Mouse (Mus musculus) G1E-ER4 (cell line): ENCODE data around the gene Wtip. TPM values are rescaled to one million over a fixed set of nuclear protein-coding genes. Genes with fewer than 3 reads are reported as not detected.

Experiments
- GATA1 ChIP-seq: IDR thresholded peaks from one replicate; pipeline ENCODE4 v1.8.0; 2012; ENCODE audit warnings: low read length, inconsistent platforms
- polyA plus RNA-seq: library from polyadenylated mRNA; stranded (reverse); fragments of >175 nt; gene quantifications from 2 replicates; pipeline ENCODE4 v1.2.3, GENCODE M21; 2012

The Wtip gene
- polyA plus RNA-seq, 1 experiment: not detected

GRCm38 (mm10) chr7:34126291-34126690, 6.8 kb downstream of the Wtip start:
- no peak for TF ChIP-seq GATA1

GRCm38 (mm10) chr7:34125346-34125745, 7.7 kb downstream of the Wtip start:
- TF ChIP-seq GATA1: no peak

- TF ChIP-seq GATA1: no peak
Measured at GRCm38 (mm10) chr7:34122987-34123720, 9.9 kb downstream of the Wtip start.

GRCm38 (mm10) chr7:34116601-34117000, 16.5 kb downstream of the Wtip start:
- TF ChIP-seq GATA1: no peak

GRCm38 (mm10) chr7:34109190-34109589, 23.9 kb downstream of the Wtip start:
- TF ChIP-seq GATA1: no peak

- TF ChIP-seq GATA1: no peak
Measured at GRCm38 (mm10) chr7:34101276-34101675, 31.8 kb downstream of the Wtip start.

- no peak for TF ChIP-seq GATA1
Measured at GRCm38 (mm10) chr7:34100002-34100401, 33.1 kb downstream of the Wtip start.

GRCm38 (mm10) chr7:34094911-34095481, 38.1 kb downstream of the Wtip start, which contains the start of gene Scgb1b30:
Gene Scgb1b30, plus strand, starts transcription at chr7:34095431.
- no peak for TF ChIP-seq GATA1

Other genes starting within 250 kb of the Wtip start
- gene Scgb2b26, start 188.2 kb downstream of the Wtip start, polyA plus RNA-seq: not detected in 2 replicates
- not detected in 2 replicates for gene Scgb2b27, start 119.3 kb downstream of the Wtip start, polyA plus RNA-seq
- not detected in 2 replicates for gene Scgb1b27, start 111.8 kb downstream of the Wtip start, polyA plus RNA-seq
- gene Scgb1b30, start 37.8 kb downstream of the Wtip start, polyA plus RNA-seq: not detected in 2 replicates
- 86.0 and 111 TPM in 2 replicates for gene Uba2, start 36.3 kb upstream of the Wtip start, polyA plus RNA-seq
- gene Pdcd2l, start 63.4 kb upstream of the Wtip start, polyA plus RNA-seq: 11.0 and 11.6 TPM in 2 replicates
- 2,067 and 4,270 TPM in 2 replicates for gene Gpi1, start 97.1 kb upstream of the Wtip start, polyA plus RNA-seq
- gene Gm6096, start 117.8 kb upstream of the Wtip start, polyA plus RNA-seq: not detected in 2 replicates
- gene 4931406P16Rik, start 180.3 kb upstream of the Wtip start, polyA plus RNA-seq: 25.8 and 28.7 TPM in 2 replicates